Mouse (Mus musculus): ENCODE data around the gene Olfr951. TPM values are rescaled to one million over a fixed set of nuclear protein-coding genes. Genes with fewer than 3 reads are reported as not detected.

Olfr951 gene
- polyA plus RNA-seq (2015; fragmentation: Nextera tagmentation; extraction: Ambion mirVana), result not detected in 2 replicates

DNA sequence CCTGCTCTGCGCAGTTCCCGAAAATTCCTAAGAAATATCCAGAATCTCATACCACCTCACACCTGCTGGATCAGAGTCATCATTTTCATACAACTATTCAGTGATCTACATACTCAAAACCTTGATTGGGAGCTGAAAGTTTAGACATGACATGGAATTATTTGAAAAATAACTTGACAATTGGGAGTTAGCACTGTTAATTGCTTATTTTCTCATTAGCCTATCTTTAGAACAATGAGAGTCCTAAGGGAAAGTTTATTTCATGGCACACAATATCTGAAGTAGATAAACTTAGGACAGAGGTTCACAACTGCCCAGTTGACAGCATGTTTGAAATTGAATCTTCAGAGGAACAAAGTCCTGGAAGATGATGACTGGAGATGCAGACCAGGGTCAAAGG lies at the start of gene Olfr951:
Olfr951 (plus strand) TSS at position 301 of the 400 bp plus-strand sequence.
- Histone ChIP-seq H3K9ac (no peak within 1 kb of the TSS), H3K4me1 (replicated peaks) (no peaks in the 10 kb centered on the region), H3K9me3 (no peaks in the 10 kb centered on the region), H3K4me2 (no peak within 1 kb of the TSS), H3K27me3 (no peaks in the 10 kb centered on the region), H3K36me3 (no peaks in the 10 kb centered on the region), H3K27ac (replicated peaks) (no peak within 1 kb of the TSS), H3K4me3 (no peak within 1 kb of the TSS)
- ATAC-seq (ENCODE audit: low read depth), result no peak
- WGBS, result 89% methylated on average over 2 of the region's 2 CpGs

GRCm38 (mm10) chr9:39427048-39427447 lies 39.8 kb downstream of the Olfr951 start, which contains the start of gene Olfr952:
Olfr952 (minus strand) TSS chr9:39427148.
- no peak within 1 kb of the TSS for H3K4me2 ChIP-seq
- H3K27me3 ChIP-seq, result no peaks in the 10 kb centered on the region
- no peak within 1 kb of the TSS for H3K4me3 ChIP-seq
- no peaks in the 10 kb centered on the region for H3K36me3 ChIP-seq
- H3K9ac ChIP-seq, result no peak within 1 kb of the TSS
- no peaks in the 10 kb centered on the region for H3K9me3 ChIP-seq
- no peak within 1 kb of the TSS for H3K27ac ChIP-seq (replicated peaks)
- no peak for ATAC-seq (ENCODE audit: low read depth)
- H3K4me1 ChIP-seq (replicated peaks), result no peaks in the 10 kb centered on the region

Other genes starting within 250 kb of the Olfr951 start
- gene Olfr943, start 221.1 kb upstream of the Olfr951 start, polyA plus RNA-seq (2015; fragmentation: Nextera tagmentation; extraction: Ambion mirVana), result not detected in 2 replicates
- not detected in 2 replicates for gene Olfr944, start 185.5 kb upstream of the Olfr951 start, polyA plus RNA-seq (2015; fragmentation: Nextera tagmentation; extraction: Ambion mirVana)
- not detected in 2 replicates for gene Olfr1537, start 137.4 kb upstream of the Olfr951 start, polyA plus RNA-seq (2015; fragmentation: Nextera tagmentation; extraction: Ambion mirVana)
- gene Olfr945, start 110.6 kb upstream of the Olfr951 start, polyA plus RNA-seq (2015; fragmentation: Nextera tagmentation; extraction: Ambion mirVana), result not detected in 2 replicates
- gene Olfr948, start 61.4 kb upstream of the Olfr951 start, polyA plus RNA-seq (2015; fragmentation: Nextera tagmentation; extraction: Ambion mirVana), result not detected in 2 replicates
- not detected in 2 replicates for gene Olfr952, start 39.7 kb downstream of the Olfr951 start, polyA plus RNA-seq (2015; fragmentation: Nextera tagmentation; extraction: Ambion mirVana)
- gene Olfr954, start 69.3 kb downstream of the Olfr951 start, polyA plus RNA-seq (2015; fragmentation: Nextera tagmentation; extraction: Ambion mirVana), result not detected in 2 replicates
- gene Olfr955, start 84.5 kb downstream of the Olfr951 start, polyA plus RNA-seq (2015; fragmentation: Nextera tagmentation; extraction: Ambion mirVana), result not detected in 2 replicates
- gene Olfr44, start 106.6 kb downstream of the Olfr951 start, polyA plus RNA-seq (2015; fragmentation: Nextera tagmentation; extraction: Ambion mirVana), result not detected in 2 replicates
- gene Olfr957, start 128.4 kb downstream of the Olfr951 start, polyA plus RNA-seq (2015; fragmentation: Nextera tagmentation; extraction: Ambion mirVana), result not detected in 2 replicates
- gene Olfr958, start 166.6 kb downstream of the Olfr951 start, polyA plus RNA-seq (2015; fragmentation: Nextera tagmentation; extraction: Ambion mirVana), result not detected in 2 replicates
- not detected in 2 replicates for gene Olfr959, start 188.2 kb downstream of the Olfr951 start, polyA plus RNA-seq (2015; fragmentation: Nextera tagmentation; extraction: Ambion mirVana)
- 60.0 and 67.7 TPM in 2 replicates for gene AW551984, start 217.0 kb downstream of the Olfr951 start, polyA plus RNA-seq (2015; fragmentation: Nextera tagmentation; extraction: Ambion mirVana)
- gene Olfr148, start 223.2 kb downstream of the Olfr951 start, polyA plus RNA-seq (2015; fragmentation: Nextera tagmentation; extraction: Ambion mirVana), result not detected in 2 replicates
- not detected in 2 replicates for gene Olfr960, start 234.0 kb downstream of the Olfr951 start, polyA plus RNA-seq (2015; fragmentation: Nextera tagmentation; extraction: Ambion mirVana)